Mouse (Mus musculus) brain, embryonic 14.5 days (tissue): ENCODE measurements at regions not wholly inside any gene's neighbourhood (a gene's known extent, or its start where the extent isn't known, plus 50 kb on each side); places are given as distances from the start of the nearest gene placed in this dataset.
A peak's percentile ranks its signal among the peaks of the same experiment; 100 is the strongest.

Experiments used
- DNase-seq: peaks from one replicate; pipeline ENCODE4 v3.0.0-alpha.2; 2011; ENCODE audit warnings: low read depth
- CTCF ChIP-seq: fragments of 200-500 bp; IDR thresholded peaks from 2 replicates; pipeline ENCODE4 v1.5.1; 2012; ENCODE audit warnings: inconsistent platforms, mild to moderate bottlenecking, moderate library complexity, borderline replicate concordance; ENCODE audit not compliant: insufficient read depth, insufficient read length; ENCODE audit errors: extremely low read depth
- POLR2A ChIP-seq: fragments of 200-500 bp; IDR thresholded peaks from 2 replicates; pipeline ENCODE4 v1.6.1; 2012; ENCODE audit warnings: mild to moderate bottlenecking, inconsistent platforms, borderline replicate concordance; ENCODE audit not compliant: poor library complexity, insufficient read depth, insufficient read length, severe bottlenecking; ENCODE audit errors: extremely low read depth

GRCm38 (mm10) chr3:60698189-60698588 lies 225.6 kb downstream of the Mbnl1 start:
- no peak for TF ChIP-seq CTCF
- TF ChIP-seq POLR2A = no peak
- DNase-seq = no peak

DNA sequence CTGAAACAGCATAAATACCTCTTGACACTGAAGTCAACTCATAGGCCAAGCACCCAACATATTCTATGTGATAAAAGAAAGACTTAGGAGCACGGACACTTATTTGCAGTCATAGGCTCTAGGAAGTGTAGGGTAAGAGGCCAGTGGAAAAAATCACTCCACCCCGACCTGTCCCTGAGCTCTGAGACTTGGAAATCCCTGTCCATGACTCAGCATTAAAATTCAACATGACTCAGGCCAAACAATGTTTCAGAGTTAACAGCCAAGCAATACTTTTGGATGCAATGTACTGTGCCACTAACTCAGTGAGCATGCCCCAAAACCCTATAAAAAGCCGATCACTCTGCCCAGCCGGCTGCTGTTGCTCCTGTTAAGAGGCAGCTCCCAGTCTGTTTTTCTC lies 234.5 kb downstream of the Mbnl1 start:
- TF ChIP-seq CTCF (no peak), POLR2A (no peak)

DNA sequence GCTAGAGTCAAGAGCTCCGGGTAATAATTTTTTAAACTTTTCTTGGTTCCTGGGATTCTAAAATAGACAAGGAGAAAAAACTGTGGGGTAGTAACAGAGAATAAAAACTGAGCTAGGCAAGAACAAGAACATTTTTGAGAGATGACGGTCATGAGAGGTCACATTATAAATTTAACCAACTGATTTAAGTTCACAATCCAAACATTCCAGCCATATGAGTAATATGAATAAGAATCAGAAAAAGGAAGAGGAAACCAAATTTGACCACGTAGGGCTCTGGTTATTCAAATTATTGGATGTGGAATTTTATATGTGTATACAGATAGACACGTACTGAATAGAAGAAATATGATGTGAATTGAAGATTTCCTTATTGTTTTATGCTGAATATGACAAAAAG lies 240.3 kb downstream of the Mbnl1 start:
- no peak for DNase-seq
- TF ChIP-seq POLR2A (no peak), CTCF (no peak)

More for the DNA sequence above, 234.5 kb downstream of the Mbnl1 start:
- DNase-seq = no peak

- TF ChIP-seq POLR2A (no peak), CTCF (no peak)
- DNase-seq = no peak
Observed at GRCm38 (mm10) chr3:60720322-60720721, 247.7 kb downstream of the Mbnl1 start.

DNA sequence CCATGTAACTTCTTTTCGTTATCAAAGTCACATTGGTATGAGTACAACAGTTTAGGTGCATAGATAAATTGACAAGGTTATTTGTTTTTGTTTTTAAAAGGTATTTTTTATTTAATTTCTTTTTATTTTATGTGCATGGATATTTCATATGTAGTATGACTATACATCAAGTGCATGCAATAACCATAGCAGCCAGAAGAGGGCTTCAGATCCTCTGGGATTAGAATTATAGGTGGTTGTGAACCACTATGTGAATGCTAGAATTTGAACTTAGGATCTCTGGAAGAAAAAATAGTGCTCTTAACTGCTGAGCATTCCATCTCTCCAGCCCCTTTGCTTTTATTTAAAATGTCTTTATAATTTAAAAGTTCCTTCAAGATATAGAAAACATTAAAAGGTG lies 258.7 kb downstream of the Mbnl1 start:
- TF ChIP-seq POLR2A (no peak), CTCF (no peak)
- no peak for DNase-seq

- no peak for TF ChIP-seq CTCF
- no peak for TF ChIP-seq POLR2A
- no peak for DNase-seq
Observed at GRCm38 (mm10) chr3:60740543-60741294, 261.9 kb upstream of the P2ry1 start.

GRCm38 (mm10) chr3:60741379-60741778 lies 261.2 kb upstream of the P2ry1 start:
- TF ChIP-seq POLR2A (no peak), CTCF (no peak)
- no peak for DNase-seq

GRCm38 (mm10) chr3:60742232-60742631 lies 260.4 kb upstream of the P2ry1 start:
- TF ChIP-seq CTCF (no peak), POLR2A (no peak)
- no peak for DNase-seq

DNA sequence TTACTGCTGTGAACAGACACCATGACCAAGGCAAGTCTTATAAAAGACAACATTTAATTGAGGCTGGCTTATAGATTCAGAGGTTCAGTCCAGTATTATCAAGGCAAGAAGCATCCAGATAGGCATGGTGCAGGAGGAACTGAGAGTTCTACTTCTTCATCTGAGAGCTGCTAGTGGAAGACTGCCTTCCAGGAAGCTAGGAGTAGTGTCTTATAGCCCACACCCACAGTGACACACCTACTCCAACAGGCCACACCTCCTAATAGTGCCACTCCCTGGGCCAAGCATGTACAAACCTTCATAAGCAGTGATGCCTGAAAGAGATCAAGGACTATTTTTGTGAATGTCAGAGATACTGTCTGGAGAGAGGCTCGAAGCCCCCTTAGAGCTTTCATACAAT lies 257.5 kb upstream of the P2ry1 start:
- DNase-seq = no peak
- TF ChIP-seq CTCF = no peak
- no peak for TF ChIP-seq POLR2A

DNA sequence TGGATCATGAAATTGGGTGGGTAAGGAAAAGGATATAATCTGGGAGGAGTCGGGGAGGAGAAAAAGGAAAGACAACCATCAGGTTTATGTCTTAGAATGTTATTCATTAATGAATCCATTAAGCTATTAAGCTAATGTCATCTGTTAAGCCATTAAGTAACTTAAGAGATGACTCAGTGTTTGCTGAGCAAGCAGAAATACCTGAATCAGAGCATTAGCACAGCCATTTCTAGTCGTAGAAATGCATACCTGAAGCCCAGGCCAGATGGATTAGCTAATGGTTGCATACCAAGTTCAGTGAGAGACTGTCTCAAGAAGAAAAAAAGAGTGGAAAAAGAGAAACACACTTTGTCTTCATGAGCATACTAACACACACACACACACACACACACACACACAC lies 244.0 kb upstream of the P2ry1 start:
- TF ChIP-seq CTCF (no peak), POLR2A (no peak)
- no peak for DNase-seq

DNA sequence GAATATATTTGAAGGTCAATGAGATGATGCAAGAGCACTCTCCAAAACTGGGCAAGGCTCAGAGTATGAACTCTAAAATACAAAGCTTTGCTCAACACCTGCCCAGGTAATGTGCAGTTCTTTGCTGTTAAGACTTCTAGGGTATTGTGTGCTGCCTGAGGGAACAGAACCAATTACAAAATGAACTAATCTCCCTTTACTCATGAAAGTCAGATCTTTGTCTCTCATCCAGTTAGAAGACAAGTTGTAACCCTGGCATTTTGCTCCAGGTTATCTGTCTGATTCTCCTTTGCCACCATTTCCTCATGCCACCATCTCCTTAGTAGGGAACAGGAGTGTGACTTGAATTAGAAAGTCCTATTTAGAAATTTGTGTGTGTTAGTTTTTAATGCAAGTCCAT lies 243.5 kb upstream of the P2ry1 start:
- no peak for DNase-seq
- no peak for TF ChIP-seq POLR2A
- TF ChIP-seq CTCF = no peak

GRCm38 (mm10) chr3:60762874-60763273 lies 239.7 kb upstream of the P2ry1 start:
- peak; percentile 60; the same call in 1 of the 2 replicates for TF ChIP-seq CTCF
- TF ChIP-seq POLR2A = no peak

More at GRCm38 (mm10) chr3:60762874-60763273, 239.7 kb upstream of the P2ry1 start:
- peak; percentile 80 for DNase-seq
